Mouse (Mus musculus): ENCODE results near the gene Ggt1. TPM values are rescaled to one million over a fixed set of nuclear protein-coding genes. Genes with fewer than 3 reads are reported as not detected.

Gene Ggt1
- total RNA-seq (2023): 10 to 100 TPM; 37.4 to 48.9 TPM

DNA sequence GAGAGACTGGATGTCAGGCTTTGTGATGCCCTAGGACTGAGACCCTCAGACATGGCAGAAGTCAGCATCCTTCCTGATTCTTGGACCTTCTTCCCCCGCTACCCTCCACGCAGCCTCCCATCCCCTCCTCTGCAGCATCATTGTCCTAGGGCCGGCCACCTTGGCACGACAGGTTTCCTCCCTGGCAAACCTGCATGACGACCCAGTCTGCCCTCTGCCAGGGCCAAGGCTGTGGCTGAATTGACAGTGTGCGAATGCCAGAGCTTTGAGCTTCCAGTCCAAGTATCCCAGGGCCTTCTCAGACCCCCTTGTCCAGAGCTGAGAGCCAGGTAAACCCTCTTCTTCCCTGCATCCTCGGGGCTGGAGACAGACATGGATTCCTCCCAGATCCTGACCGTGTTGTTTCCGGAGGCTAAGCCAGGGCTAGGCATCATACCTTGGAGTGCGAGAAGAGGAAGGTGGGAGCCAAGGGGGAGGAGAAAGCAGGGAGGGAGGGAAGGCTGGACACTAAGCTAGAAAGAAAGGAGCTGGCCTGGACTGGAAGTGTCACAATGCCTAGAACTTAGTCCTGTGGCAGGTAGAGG lies at the start of gene Ggt1:
Gene Ggt1, plus strand, starts transcription at position 534 of the 584 bp plus-strand sequence.

DNA sequence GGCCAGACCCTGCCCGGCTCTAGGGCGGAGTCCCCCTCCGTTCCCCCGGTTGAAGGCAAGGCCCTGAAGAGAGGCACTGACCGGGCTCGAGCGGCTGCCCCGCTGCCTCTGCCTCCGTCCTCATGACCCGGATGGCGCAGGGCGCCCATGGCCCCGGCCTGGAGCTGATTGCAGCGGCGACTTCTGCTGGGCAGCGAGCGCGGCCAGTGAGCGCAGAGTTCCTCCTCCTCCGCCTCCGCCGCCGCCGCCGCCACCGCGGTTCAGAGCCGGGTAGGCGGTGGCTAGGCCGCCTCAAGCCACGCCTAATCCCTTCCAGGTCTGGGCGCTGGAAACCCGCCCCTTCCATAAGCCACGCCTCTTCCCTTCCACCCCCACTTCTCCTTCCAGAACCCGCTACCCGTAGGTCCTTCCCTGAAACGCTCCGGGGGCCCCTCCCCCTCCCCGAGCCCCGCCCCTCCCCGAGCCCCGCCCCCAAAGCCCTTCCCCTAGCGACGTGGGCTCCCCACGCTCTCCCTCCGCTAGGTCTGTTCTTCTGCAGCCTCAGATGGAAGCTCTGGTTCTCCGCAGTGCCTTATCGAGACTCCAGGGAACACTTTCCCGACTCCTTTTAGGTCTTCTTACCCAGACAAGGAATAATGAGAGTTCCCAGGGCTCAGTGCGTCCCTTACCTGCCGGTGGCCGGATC lies 44.2 kb upstream of the Ggt1 start, which contains the start of gene Snrpd3:
Gene Snrpd3, plus strand, starts transcription at position 479 of the 685 bp plus-strand sequence.

DNA sequence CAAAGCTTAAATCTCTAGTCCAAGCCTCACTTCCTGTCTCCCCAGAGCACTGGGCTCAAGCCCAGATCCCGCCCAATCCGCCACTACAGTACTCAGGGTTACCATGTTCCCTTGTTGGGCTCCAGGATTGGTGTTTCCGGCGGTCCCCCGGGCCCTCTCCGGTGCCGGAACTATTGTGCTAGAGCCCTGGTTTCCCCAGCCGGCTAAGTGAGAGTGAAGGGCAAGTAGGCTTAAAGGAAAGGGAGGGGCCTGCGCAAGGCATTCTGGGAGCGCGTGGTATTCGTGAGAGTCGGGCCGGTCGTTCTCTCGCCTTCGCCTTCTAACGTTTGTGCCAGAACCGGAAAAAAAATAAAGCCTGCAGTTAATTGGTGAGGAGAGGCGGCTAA lies 43.7 kb upstream of the Ggt1 start, which contains the start of gene Gucd1:
Gene Gucd1, minus strand, starts transcription at position 215 of the 386 bp plus-strand sequence.

DNA sequence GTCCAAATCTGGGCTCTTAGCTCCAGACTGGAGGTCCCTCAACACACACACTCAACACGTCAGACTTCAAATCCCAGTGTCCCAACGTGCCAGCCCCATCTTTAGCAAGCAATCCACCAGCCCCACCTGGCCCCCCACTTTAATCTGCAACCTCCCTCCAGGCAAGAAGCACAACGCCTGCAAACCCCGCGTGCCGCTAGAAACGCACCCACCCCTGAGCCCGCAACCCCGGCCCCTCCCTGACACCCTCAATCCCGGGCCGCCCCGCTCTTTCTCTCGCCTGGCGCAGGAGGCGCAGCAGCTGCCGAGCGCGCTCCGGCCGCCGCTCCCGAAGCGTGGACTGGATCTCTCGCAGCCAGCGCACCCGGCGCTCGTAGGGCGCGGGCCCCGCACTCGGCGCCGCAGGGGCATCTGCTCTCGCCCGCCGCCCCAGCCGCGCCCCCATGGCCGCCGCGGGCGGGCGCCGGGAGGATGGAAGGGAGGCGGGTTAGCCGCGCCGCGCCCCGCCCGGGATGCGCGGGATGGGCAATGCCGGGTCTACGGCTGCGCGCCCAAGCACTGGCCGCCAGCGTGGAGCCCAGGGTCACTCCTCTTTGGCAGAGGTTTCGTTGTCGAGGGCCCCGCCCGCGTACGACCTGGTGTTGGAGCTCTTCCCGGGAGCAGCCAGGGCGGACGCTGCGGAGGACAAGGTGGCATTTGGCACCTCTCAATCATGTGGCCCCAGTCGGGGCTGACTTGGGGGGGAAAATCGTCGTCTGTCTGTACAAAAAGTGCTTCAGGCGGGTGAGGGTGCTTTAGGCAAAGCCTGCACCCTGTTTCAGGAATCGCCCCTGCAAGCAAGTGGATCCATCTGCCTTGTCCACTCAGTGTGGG lies 1.5 kb upstream of the Ggt1 start, which contains the start of gene Lrrc75b:
Gene Lrrc75b, minus strand, starts transcription at position 655 of the 873 bp plus-strand sequence.

DNA sequence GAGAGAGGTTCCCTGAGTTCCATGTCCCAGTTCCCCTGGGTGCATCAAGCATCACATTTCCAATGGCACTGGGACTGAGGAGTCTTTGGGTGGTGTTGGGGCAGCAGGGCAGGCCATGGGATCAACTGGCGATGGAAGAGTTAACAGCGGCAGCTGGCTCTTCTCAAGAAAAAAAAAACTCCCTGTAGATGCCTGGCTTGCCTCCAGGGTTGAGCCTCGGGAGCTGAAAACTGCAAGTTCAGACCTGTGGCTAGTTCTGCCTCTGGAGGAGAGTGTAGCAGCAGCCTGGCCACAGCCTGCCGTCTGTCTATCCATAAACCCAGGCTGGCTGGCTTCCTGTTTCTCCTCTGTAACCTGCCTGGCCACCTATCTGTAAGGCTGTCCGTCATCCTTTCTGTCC lies 27.7 kb downstream of the Ggt1 start, which contains the start of gene Ggt5:
Gene Ggt5, plus strand, starts transcription at position 212 of the 400 bp plus-strand sequence.

Other genes with a start within 250 kb of the Ggt1 start
- gene Adora2a, start 244.7 kb upstream of the Ggt1 start, total RNA-seq (2023): 10 to 100 TPM; 23.7 to 29.3 TPM
- 1 to 10 TPM in 1 of 2 experiments, under 1 TPM in 1; 0.80 to 1.2 TPM for gene Upb1, start 160.5 kb upstream of the Ggt1 start, total RNA-seq (2023)
- 100 to 1,000 TPM; 124 to 130 TPM for gene Snrpd3, start 44.1 kb upstream of the Ggt1 start, total RNA-seq (2023)
- gene Gucd1, start 43.6 kb upstream of the Ggt1 start, total RNA-seq (2023): 10 to 100 TPM; 63.7 to 72.9 TPM
- 10 to 100 TPM; 10.4 to 12.5 TPM for gene Lrrc75b, start 1.3 kb upstream of the Ggt1 start, total RNA-seq (2023)
- gene Ggt5, start 27.7 kb downstream of the Ggt1 start, total RNA-seq (2023): 10 to 100 TPM; 21.1 to 25.9 TPM
- gene Susd2, start 82.4 kb downstream of the Ggt1 start, total RNA-seq (2023): 1 to 10 TPM; 4.7 to 7.4 TPM
- gene Cabin1, start 202.7 kb downstream of the Ggt1 start, total RNA-seq (2023): 100 to 1,000 TPM; 103 to 130 TPM
- gene Ddt, start 211.8 kb downstream of the Ggt1 start, total RNA-seq (2023): 10 to 100 TPM; 24.3 to 27.3 TPM
- not detected for gene Gm20441, start 219.3 kb downstream of the Ggt1 start, total RNA-seq (2023)
- gene Gstt3, start 219.8 kb downstream of the Ggt1 start, total RNA-seq (2023): 1 to 10 TPM; 3.7 to 5.7 TPM
- gene Gstt1, start 237.0 kb downstream of the Ggt1 start, total RNA-seq (2023): not detected

Measured in T-cell, adult 66 days (primary cell).